Mouse (Mus musculus) E14TG2a.4 (cell line): ENCODE data around the gene Zbed5.

ENCODE experiments used
- CTCF ChIP-seq: conservative IDR thresholded peaks from 2 replicates; pipeline ENCODE4 v1.5.1; 2014; ENCODE audit warnings: low read length
- NANOG ChIP-seq: IDR thresholded peaks from 2 replicates; pipeline ENCODE4 v1.6.1; 2014; ENCODE audit warnings: borderline replicate concordance, low read length, mixed read lengths
- POU5F1 ChIP-seq: IDR thresholded peaks from 2 replicates; pipeline ENCODE4 v1.6.1; 2014; ENCODE audit warnings: low read length, borderline replicate concordance

DNA sequence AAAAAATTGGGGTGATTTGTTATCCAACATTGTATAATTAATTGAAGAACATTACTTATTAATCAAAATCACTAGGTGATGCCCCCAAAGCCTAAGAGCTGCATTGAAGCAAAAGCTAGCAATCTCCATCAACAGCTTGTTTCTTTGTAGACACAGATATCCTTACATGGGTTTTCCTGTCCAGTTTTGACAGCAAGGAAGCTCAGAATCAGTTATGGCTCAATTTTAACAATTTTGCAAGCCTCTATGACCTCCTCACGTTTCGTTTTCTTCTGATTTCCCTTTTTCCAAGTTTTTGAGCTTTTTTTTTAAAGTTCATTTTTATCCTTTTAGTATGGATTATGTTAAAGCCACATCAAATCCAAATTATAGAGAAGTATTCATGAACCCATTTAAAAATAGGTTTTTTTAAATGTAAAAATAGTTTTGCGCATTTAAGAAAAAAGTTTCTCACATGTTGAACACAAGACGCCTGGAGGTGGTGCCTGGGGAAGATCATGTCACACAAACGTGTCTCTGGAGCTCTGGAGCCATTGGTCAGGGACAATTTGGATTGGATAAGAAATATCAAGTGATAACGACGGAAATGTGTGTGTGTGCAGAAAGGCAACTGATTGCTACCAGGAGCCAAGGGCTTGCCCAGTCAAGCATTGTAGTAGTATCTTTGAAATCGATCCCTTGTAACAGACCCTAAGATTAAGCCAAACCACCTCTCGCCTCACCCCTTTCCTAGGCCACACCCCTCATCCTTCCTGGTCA, 45.4 kb downstream of the Zbed5 start:
- TF ChIP-seq CTCF (no peak), NANOG (no peak), POU5F1 (no peak)
